Mouse (Mus musculus) heart, embryonic 11.5 days (tissue): Measurements from ENCODE around the gene Edem3. TPM values are rescaled to one million over a fixed set of nuclear protein-coding genes. Genes with fewer than 3 reads are reported as not detected.
"Not testable (repeated sequence)": the region's sequence is repeated elsewhere in the genome, so short reads cannot be mapped to it uniquely, and the experiment has no call there.

Source experiments
- ATAC-seq: fragments of 200-750 bp; cut with Nextera tagmentation; replicated peaks from 2 replicates; pipeline ENCODE4 v1.8.0; 2017; ENCODE audit warnings: moderate library complexity; ENCODE audit not compliant: insufficient number of reproducible peaks, low FRiP score, low TSS enrichment
- H3K27ac ChIP-seq: fragments of 300-500 bp; sonication (generic); 2 replicates; pipeline ENCODE4 v1.5.1; 2014; ENCODE audit warnings: mild to moderate bottlenecking, low read depth, low read length
- H3K27me3 ChIP-seq: fragments of 300-500 bp; sonication (generic); 2 replicates; pipeline ENCODE4 v1.6.1; 2014; ENCODE audit warnings: mild to moderate bottlenecking, low read length, mixed read lengths; ENCODE audit not compliant: control insufficient read depth, insufficient read depth
- H3K36me3 ChIP-seq: fragments of 300-500 bp; sonication (generic); 2 replicates; pipeline ENCODE4 v1.6.1; 2014; ENCODE audit warnings: mild to moderate bottlenecking, low read length, moderate library complexity, mixed read lengths; ENCODE audit not compliant: control insufficient read depth, insufficient read depth
- H3K4me1 ChIP-seq: fragments of 300-500 bp; sonication (generic); 2 replicates; pipeline ENCODE4 v1.6.1; 2014; ENCODE audit warnings: low read length; ENCODE audit not compliant: control insufficient read depth, insufficient read depth
- H3K4me2 ChIP-seq: fragments of 300-500 bp; sonication (generic); 2 replicates; pipeline ENCODE4 v1.6.1; 2014; ENCODE audit warnings: mild to moderate bottlenecking, moderate library complexity
- H3K4me3 ChIP-seq: fragments of 300-500 bp; sonication (generic); 2 replicates; pipeline ENCODE4 v1.5.1; 2014; ENCODE audit warnings: low read depth, low read length
- H3K9ac ChIP-seq: fragments of 300-500 bp; sonication (generic); 2 replicates; pipeline ENCODE4 v1.6.1; 2014; ENCODE audit warnings: mild to moderate bottlenecking, low read depth, low read length, moderate library complexity
- H3K9me3 ChIP-seq: fragments of 300-500 bp; sonication (generic); replicated peaks from 2 replicates; pipeline ENCODE4 v1.6.1; 2016; ENCODE audit warnings: low read length; ENCODE audit not compliant: control insufficient read depth
- WGBS: fragments of 180-500 bp; shearing (Covaris S2); extraction: QIAGEN DNeasy Blood & Tissue Kit; methylation state at CpG from one replicate; pipeline ENCODE4 v1.1.7; 2014; ENCODE audit not compliant: insufficient replicate concordance; 5-methylcytosine and 5-hydroxymethylcytosine counted together
- polyA plus RNA-seq: library from polyadenylated mRNA; unstranded; fragments of >200 nt; fragmentation: Nextera tagmentation; extraction: Ambion mirVana; gene quantifications from 2 replicates; pipeline ENCODE4 v1.2.1, GENCODE M21; 2014

The Edem3 gene
- polyA plus RNA-seq, 1 experiment from 2014 or later = 18.3 TPM

- Histone ChIP-seq H3K4me2 (no peak overlapping the region), H3K9ac (no peak overlapping the region), H3K4me1 (no peaks in the 10 kb centered on the region), H3K27me3 (no peaks in the 10 kb centered on the region), H3K27ac (no peak overlapping the region), H3K9me3 (no peaks in the 10 kb centered on the region; the same call in 1 of the 2 replicates), H3K4me3 (no peak overlapping the region), H3K36me3 (no peaks in the 10 kb centered on the region)
- ATAC-seq = no peak
- 82% methylated on average over 3 of the region's 3 CpGs for WGBS
Observed at GRCm38 (mm10) chr1:151831791-151832190, 76.6 kb downstream of the Edem3 start.

- Histone ChIP-seq H3K4me2 (no peak overlapping the region), H3K9ac (no peak overlapping the region), H3K27ac (no peak overlapping the region), H3K27me3 (no peaks in the 10 kb centered on the region), H3K36me3 (no peaks in the 10 kb centered on the region), H3K4me3 (no peak overlapping the region), H3K4me1 (no peaks in the 10 kb centered on the region), H3K9me3 (no peaks in the 10 kb centered on the region; the same call in 1 of the 2 replicates)
- WGBS = 85% methylated on average over 4 of the region's 4 CpGs
- ATAC-seq = no peak
Observed at GRCm38 (mm10) chr1:151835261-151835660, 80.1 kb downstream of the Edem3 start.

- H3K4me2 ChIP-seq, H3K27ac ChIP-seq, H3K27me3 ChIP-seq, ATAC-seq, H3K9ac ChIP-seq, H3K4me1 ChIP-seq, H3K36me3 ChIP-seq, H3K9me3 ChIP-seq, H3K4me3 ChIP-seq: not testable (repeated sequence)
- 89% methylated on average over 1 of the region's 1 CpGs for WGBS
Observed at GRCm38 (mm10) chr1:151840345-151840744, 85.2 kb downstream of the Edem3 start.

- H3K9me3 ChIP-seq = no peaks in the 10 kb centered on the region
- WGBS = 82% methylated on average over 17 of the region's 17 CpGs
- H3K36me3 ChIP-seq = no peaks in the 10 kb centered on the region
- H3K9ac ChIP-seq = no peak overlapping the region
- no peak overlapping the region for H3K4me3 ChIP-seq
- no peak overlapping the region for H3K4me2 ChIP-seq
- no peak overlapping the region for H3K27ac ChIP-seq
- ATAC-seq = no peak
- no peaks in the 10 kb centered on the region for H3K4me1 ChIP-seq
- H3K27me3 ChIP-seq = no peaks in the 10 kb centered on the region
Observed at GRCm38 (mm10) chr1:151845252-151845832, 90.2 kb downstream of the Edem3 start.

GRCm38 (mm10) chr1:151845926-151846782, 91.0 kb downstream of the Edem3 start:
- WGBS = 56% methylated on average over 19 of the region's 19 CpGs
- H3K27me3 ChIP-seq = no peaks in the 10 kb centered on the region

GRCm38 (mm10) chr1:151848286-151848685, 93.1 kb downstream of the Edem3 start:
- H3K27me3 ChIP-seq = no peaks in the 10 kb centered on the region
- no peak overlapping the region for H3K27ac ChIP-seq
- H3K4me2 ChIP-seq = no peak overlapping the region
- no peak overlapping the region for H3K4me3 ChIP-seq
- H3K36me3 ChIP-seq = no peaks in the 10 kb centered on the region
- 84% methylated on average over 2 of the region's 2 CpGs for WGBS
- H3K9ac ChIP-seq = no peak overlapping the region
- H3K9me3 ChIP-seq = no peaks in the 10 kb centered on the region
- no peak for ATAC-seq
- no peaks in the 10 kb centered on the region for H3K4me1 ChIP-seq

More at GRCm38 (mm10) chr1:151845926-151846782, 91.0 kb downstream of the Edem3 start:
- H3K4me1 ChIP-seq = no peaks in the 10 kb centered on the region
- no peak overlapping the region for H3K27ac ChIP-seq
- no peaks in the 10 kb centered on the region for H3K36me3 ChIP-seq
- H3K9me3 ChIP-seq = no peaks in the 10 kb centered on the region
- H3K4me3 ChIP-seq = no peak overlapping the region
- no peak overlapping the region for H3K4me2 ChIP-seq
- no peak overlapping the region for H3K9ac ChIP-seq
- ATAC-seq = no peak

GRCm38 (mm10) chr1:151849993-151850608, 94.9 kb downstream of the Edem3 start:
- Histone ChIP-seq H3K4me2 (no peak overlapping the region), H3K4me1 (no peaks in the 10 kb centered on the region), H3K4me3 (no peak overlapping the region), H3K36me3 (no peaks in the 10 kb centered on the region), H3K27me3 (no peaks in the 10 kb centered on the region), H3K27ac (no peak overlapping the region), H3K9me3 (no peaks in the 10 kb centered on the region), H3K9ac (no peak overlapping the region)
- 74% methylated on average over 16 of the region's 16 CpGs for WGBS
- no peak for ATAC-seq

GRCm38 (mm10) chr1:151851051-151851848, 96.1 kb downstream of the Edem3 start:
- H3K27me3 ChIP-seq = no peaks in the 10 kb centered on the region
- no peak for ATAC-seq
- no peaks in the 10 kb centered on the region for H3K4me1 ChIP-seq
- H3K36me3 ChIP-seq = no peaks in the 10 kb centered on the region
- H3K9me3 ChIP-seq = no peaks in the 10 kb centered on the region
- H3K4me3 ChIP-seq = no peak overlapping the region
- WGBS = 81% methylated on average over 20 of the region's 20 CpGs
- H3K4me2 ChIP-seq = no peak overlapping the region
- H3K27ac ChIP-seq = no peak overlapping the region
- H3K9ac ChIP-seq = no peak overlapping the region
